Mouse (Mus musculus): ENCODE results near the gene Enox1. TPM values are rescaled to one million over a fixed set of nuclear protein-coding genes. Genes with fewer than 3 reads are reported as not detected.

The Enox1 gene
- polyA plus RNA-seq, 1 experiment from 2014 or later = 0.58 TPM

DNA sequence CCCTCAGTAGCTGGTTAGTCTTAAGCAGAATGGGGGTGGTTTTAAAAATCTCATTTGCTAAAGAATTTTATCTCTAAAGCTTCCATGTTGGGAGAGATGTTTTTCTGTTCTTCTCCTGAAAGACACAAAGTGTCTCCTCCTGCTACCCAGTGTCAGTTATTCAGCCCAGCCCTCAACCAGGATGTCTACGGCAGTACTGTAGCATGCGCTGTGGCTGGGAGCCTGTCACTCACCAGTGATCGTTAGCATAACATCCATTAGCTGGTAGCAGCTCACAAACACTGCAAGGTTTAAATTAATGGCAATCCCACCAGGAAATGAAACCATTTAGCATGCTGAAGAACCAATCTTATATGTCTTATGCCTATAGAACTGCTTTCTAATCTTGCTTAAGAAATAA, 511.5 kb downstream of the Enox1 start:
- H3K27ac ChIP-seq = no peak overlapping the region
- no peak overlapping the region for H3K9ac ChIP-seq
- WGBS (ENCODE audit: insufficient replicate concordance) = 64% methylated on average over 3 of the region's 3 CpGs
- no peak overlapping the region for H3K4me2 ChIP-seq
- H3K9me3 ChIP-seq (replicated peaks) = no peaks in the 10 kb centered on the region
- ATAC-seq = no peak
- H3K4me3 ChIP-seq = no peak overlapping the region
- H3K36me3 ChIP-seq = no peaks in the 10 kb centered on the region
- H3K27me3 ChIP-seq (replicated peaks) = no peaks in the 10 kb centered on the region
- H3K4me1 ChIP-seq = no peaks in the 10 kb centered on the region

DNA sequence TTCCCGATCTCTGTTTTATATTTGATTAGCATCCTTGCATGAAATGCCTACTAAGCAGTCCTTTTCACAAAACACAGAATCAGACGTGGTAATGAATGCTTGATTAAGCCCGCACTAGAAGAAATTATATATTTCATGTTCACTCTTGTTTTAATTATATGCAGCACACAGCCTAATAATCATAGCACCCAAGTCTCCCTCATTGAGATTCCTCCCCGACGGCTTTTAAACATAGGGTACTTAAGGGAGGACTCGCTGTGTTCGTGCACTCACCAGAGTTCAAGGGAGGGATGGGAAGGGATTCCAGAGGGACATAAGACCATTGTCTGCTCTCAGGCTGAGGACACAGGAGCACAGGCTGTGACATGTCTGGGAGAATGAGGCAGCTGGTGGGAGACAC, 512.9 kb downstream of the Enox1 start:
- H3K4me3 ChIP-seq = no peak overlapping the region
- no peaks in the 10 kb centered on the region for H3K27me3 ChIP-seq (replicated peaks)
- H3K9ac ChIP-seq = no peak overlapping the region
- H3K36me3 ChIP-seq = no peaks in the 10 kb centered on the region
- H3K27ac ChIP-seq = no peak overlapping the region
- no peaks in the 10 kb centered on the region for H3K9me3 ChIP-seq (replicated peaks)
- H3K4me1 ChIP-seq = no peaks in the 10 kb centered on the region
- H3K4me2 ChIP-seq = no peak overlapping the region
- 74% methylated on average over 7 of the region's 7 CpGs for WGBS (ENCODE audit: insufficient replicate concordance)
- ATAC-seq = no peak

DNA sequence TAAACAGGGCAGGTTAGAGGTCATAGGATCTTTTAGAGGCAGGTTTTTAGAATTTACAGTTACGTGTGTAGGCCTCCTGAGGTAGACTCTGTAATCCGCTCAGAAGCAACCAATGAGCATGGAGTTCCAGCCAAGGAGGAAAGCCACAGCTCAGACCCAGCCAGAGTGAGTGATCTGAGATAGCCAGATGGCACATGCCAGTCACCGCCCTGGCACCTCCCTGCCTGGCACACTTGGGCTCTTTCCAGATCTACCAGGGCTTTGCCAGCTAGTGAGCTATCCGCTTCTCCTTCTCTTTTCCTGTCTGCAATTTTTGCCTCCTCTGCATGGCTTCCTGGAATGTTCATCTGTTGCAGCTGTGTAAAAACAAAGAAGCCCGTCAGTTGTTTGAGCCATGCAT, 514.4 kb downstream of the Enox1 start:
- 64% methylated on average over 5 of the region's 5 CpGs for WGBS (ENCODE audit: insufficient replicate concordance)
- no peak for ATAC-seq
- Histone ChIP-seq H3K27ac (no peak overlapping the region), H3K9ac (no peak overlapping the region), H3K27me3 (replicated peaks) (no peaks in the 10 kb centered on the region), H3K36me3 (no peaks in the 10 kb centered on the region), H3K4me2 (no peak overlapping the region), H3K9me3 (replicated peaks) (no peaks in the 10 kb centered on the region), H3K4me1 (no peaks in the 10 kb centered on the region), H3K4me3 (no peak overlapping the region)

DNA sequence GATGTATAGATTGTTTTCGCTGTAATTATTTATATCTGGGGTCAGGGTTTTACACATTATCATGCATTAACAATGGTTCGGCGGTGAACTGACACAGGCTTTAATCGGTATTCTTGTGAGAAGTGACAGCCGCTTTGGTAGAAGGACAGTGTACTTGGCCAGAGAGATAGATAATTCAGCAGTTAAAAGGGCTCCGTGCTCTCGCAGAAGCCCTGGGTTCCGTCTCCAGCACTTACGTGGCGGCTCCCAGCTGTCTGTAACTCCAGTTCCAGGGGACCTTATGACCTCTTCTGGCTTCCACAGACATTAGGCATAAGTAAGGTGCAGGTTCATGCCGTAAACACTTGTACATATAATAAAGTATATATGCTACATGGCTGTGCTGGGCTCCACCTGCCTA, 515.4 kb downstream of the Enox1 start:
- Histone ChIP-seq H3K4me2 (no peak overlapping the region), H3K4me1 (no peaks in the 10 kb centered on the region), H3K9me3 (replicated peaks) (no peaks in the 10 kb centered on the region), H3K9ac (no peak overlapping the region), H3K4me3 (no peak overlapping the region), H3K36me3 (no peaks in the 10 kb centered on the region), H3K27me3 (replicated peaks) (no peaks in the 10 kb centered on the region), H3K27ac (no peak overlapping the region)
- no peak for ATAC-seq
- whole genome bisulfite sequencing (ENCODE audit: insufficient replicate concordance) = 75% methylated on average over 11 of the region's 11 CpGs

DNA sequence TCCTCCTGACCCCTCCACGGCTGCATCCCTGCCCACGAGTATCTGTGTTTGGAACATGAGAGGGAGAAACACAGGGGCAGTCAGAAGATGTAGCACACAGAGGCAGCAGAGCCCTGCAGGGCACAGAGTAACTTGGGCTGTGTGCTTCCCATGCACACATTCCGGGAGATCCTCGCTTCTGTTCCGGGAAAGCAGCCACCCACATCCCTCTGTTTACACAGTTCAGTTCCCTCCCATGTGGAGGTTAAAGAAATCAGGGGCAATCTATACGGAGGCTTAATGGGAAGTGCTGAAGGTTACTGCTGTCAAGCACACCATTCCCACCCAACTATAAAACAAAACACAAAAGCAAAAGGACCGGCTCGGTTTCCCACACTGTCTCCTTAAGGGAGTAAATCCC, 516.6 kb downstream of the Enox1 start:
- H3K4me1 ChIP-seq = no peaks in the 10 kb centered on the region
- no peak for ATAC-seq

DNA sequence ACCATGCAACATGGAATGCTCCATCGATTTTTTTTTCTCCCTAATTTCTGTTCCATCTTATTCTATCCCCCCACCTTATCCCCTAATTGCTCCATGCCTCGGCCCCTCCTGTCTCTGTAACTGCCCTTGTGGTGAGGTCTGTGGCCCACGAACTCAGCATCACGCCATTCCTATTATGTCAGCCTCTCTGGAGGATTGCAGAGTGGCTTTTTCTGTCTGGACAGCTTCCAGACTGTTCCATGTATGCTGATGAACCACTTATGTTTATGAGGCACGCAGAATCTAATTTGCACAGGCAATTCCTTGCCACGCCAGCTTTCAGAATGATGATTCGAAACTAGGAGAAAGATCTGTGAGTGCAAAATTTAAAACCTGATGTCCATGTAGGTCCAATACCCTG, 521.4 kb downstream of the Enox1 start:
- no peak for ATAC-seq
- WGBS (ENCODE audit: insufficient replicate concordance) = 69% methylated on average over 7 of the region's 7 CpGs
- Histone ChIP-seq H3K9me3 (replicated peaks) (no peaks in the 10 kb centered on the region), H3K4me2 (no peak overlapping the region), H3K27me3 (replicated peaks) (no peaks in the 10 kb centered on the region), H3K27ac (no peak overlapping the region), H3K4me3 (no peak overlapping the region), H3K36me3 (no peaks in the 10 kb centered on the region), H3K9ac (no peak overlapping the region), H3K4me1 (no peaks in the 10 kb centered on the region)

More for the DNA sequence above, 516.6 kb downstream of the Enox1 start:
- H3K27me3 ChIP-seq (replicated peaks) = no peaks in the 10 kb centered on the region
- no peak overlapping the region for H3K9ac ChIP-seq
- no peaks in the 10 kb centered on the region for H3K9me3 ChIP-seq (replicated peaks)
- H3K4me2 ChIP-seq = no peak overlapping the region
- no peak overlapping the region for H3K4me3 ChIP-seq
- no peak overlapping the region for H3K27ac ChIP-seq
- 51% methylated on average over 8 of the region's 8 CpGs for WGBS (ENCODE audit: insufficient replicate concordance)
- no peaks in the 10 kb centered on the region for H3K36me3 ChIP-seq

DNA sequence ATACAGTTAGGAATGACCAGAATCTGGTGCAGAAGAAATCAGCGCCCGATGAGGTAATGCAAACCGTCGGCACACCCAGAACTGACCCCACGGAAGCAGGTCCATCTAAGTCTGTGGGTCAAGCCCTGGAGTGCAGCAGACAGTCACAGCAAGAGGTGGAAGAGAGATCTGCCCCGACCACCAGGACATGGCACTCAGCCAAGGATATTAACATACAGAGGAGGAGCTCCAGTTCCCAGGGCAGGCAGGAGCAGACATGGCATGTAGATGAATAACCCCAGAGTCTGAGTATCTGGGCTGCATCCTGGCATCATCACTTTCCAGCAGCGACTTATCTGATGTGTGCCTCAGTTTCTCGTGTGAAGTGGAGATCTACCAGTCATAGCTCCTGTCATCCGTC, 523.3 kb downstream of the Enox1 start:
- Histone ChIP-seq H3K4me3 (no peak overlapping the region), H3K4me2 (no peak overlapping the region), H3K36me3 (no peaks in the 10 kb centered on the region), H3K9ac (no peak overlapping the region), H3K4me1 (no peaks in the 10 kb centered on the region), H3K27ac (no peak overlapping the region), H3K9me3 (replicated peaks) (no peaks in the 10 kb centered on the region), H3K27me3 (replicated peaks) (no peaks in the 10 kb centered on the region)
- WGBS (ENCODE audit: insufficient replicate concordance) = 72% methylated on average over 9 of the region's 9 CpGs
- no peak for ATAC-seq

DNA sequence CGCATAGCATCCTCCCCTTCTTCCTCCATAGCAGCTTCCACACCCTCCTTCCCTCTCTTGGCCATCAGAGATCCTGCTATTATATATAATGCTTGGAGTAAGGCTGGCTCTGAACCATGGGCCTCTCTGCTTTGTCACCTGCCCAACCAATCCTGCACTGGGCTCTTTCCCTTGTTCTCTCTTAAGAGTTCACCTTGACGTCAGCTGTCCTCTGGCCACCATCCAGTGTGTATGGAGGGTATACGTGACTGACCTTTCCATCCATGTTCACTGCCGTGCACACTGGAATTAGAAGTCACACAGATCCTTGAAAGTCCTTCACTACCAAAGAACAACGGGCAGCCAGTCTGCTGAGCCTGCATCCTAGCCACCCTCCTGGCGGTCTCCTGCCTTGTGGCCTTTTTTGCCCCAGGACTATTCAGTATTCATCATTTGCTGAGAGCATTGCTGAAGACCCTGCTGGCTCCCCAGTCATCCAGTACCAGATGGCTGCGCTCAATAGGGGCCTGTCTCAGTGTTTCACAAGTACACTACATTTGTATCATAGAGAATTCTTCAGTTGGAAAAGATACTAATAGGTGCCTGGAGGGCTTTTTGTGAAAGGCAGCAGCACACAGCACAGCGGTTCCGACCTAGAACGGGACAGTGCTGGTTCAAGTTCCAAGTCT, 526.5 kb downstream of the Enox1 start:
- Histone ChIP-seq H3K4me1 (no peaks in the 10 kb centered on the region), H3K4me3 (no peak overlapping the region), H3K4me2 (no peak overlapping the region), H3K9ac (no peak overlapping the region), H3K27ac (no peak overlapping the region), H3K36me3 (no peaks in the 10 kb centered on the region), H3K27me3 (replicated peaks) (no peaks in the 10 kb centered on the region), H3K9me3 (replicated peaks) (no peaks in the 10 kb centered on the region)
- WGBS (ENCODE audit: insufficient replicate concordance) = 66% methylated on average over 10 of the region's 10 CpGs
- ATAC-seq = no peak

DNA sequence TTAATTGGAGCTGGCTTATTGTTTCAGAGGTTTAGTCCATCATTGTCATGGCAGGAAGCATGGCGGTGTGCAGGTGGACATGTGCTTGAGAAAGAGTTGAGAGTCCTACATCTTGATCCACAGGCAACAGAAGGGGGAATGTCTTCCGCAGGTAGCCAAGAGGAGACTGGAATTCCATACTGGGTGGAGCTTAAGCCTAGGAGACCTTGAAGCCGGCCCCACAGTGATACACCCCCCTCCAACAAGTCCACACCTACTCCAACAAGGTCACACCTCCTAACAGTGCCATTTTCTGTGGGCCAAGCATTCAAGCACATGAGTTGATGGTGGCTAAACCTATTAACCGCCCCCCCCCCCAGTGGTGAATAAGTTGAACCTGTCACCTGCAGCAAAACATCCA, 533.3 kb downstream of the Enox1 start:
- no peak for ATAC-seq
- 70% methylated on average over 4 of the region's 4 CpGs for WGBS (ENCODE audit: insufficient replicate concordance)
- Histone ChIP-seq H3K27ac (no peak overlapping the region), H3K4me1 (no peaks in the 10 kb centered on the region), H3K9me3 (replicated peaks) (no peaks in the 10 kb centered on the region), H3K4me2 (no peak overlapping the region), H3K9ac (no peak overlapping the region), H3K4me3 (no peak overlapping the region), H3K27me3 (replicated peaks) (no peaks in the 10 kb centered on the region), H3K36me3 (no peaks in the 10 kb centered on the region)

DNA sequence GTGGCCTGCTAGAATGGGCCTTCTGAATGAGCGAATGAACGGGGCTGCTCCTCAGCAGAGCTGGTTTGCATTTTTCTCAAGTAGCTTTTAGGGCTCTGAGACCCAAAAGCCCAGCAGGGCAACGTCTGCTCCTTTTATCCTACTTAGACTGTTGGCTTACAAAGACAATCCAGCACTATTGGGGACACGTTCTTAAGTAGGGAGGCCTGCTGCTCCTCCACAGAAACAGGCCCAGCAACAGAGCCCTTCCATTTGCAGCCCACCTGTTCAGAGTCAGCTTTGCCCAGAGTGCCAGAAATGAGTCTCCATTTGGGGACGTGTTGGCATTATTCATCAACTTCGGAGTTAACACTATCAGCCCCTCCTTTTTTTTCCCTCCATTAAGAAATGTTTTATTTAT, 548.4 kb downstream of the Enox1 start:
- no peak overlapping the region for H3K4me3 ChIP-seq
- WGBS (ENCODE audit: insufficient replicate concordance) = 61% methylated on average over 6 of the region's 6 CpGs
- no peak overlapping the region for H3K27ac ChIP-seq
- no peak overlapping the region for H3K4me2 ChIP-seq
- no peaks in the 10 kb centered on the region for H3K36me3 ChIP-seq
- H3K9me3 ChIP-seq (replicated peaks) = no peaks in the 10 kb centered on the region
- ATAC-seq = no peak
- no peaks in the 10 kb centered on the region for H3K4me1 ChIP-seq
- no peak overlapping the region for H3K9ac ChIP-seq
- H3K27me3 ChIP-seq (replicated peaks) = no peaks in the 10 kb centered on the region

DNA sequence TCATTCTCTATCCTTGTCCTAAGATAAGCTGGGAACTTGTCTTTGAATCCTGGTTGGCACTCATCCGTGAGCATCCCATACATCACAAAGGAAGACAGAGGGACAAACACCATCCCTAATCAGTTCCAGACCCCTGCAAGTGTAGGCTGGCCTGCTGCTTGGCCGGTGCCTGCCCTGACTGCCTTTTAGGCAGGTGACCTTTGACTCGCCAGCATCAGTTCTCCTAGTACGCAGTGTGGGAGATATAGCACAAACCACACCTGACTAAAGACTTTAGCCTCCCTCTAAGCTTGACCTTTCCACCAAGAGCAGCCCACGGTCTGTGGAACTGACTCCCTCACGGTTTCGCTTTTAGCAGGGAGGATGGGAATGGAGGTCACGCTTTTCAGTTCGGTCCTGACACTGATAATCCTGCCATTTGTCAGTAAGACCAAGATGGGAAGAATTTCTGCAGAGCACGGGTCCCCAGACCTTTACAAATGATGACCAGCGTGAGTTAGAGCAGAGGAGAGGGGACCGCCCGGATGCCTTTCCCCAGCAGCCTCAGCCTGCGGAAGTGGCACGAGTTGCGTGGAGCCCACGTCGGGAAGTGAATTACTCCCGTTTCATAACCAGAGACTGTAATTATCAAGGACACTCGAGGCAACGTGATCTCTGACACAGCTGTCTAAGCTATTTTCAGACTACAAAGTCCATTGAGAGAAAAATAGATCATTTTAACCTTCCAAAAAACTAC, 550.1 kb downstream of the Enox1 start:
- H3K4me3 ChIP-seq = no peak overlapping the region
- H3K4me2 ChIP-seq = no peak overlapping the region
- no peaks in the 10 kb centered on the region for H3K9me3 ChIP-seq (replicated peaks)
- H3K36me3 ChIP-seq = no peaks in the 10 kb centered on the region
- no peak for ATAC-seq
- WGBS (ENCODE audit: insufficient replicate concordance) = 67% methylated on average over 21 of the region's 21 CpGs
- H3K9ac ChIP-seq = no peak overlapping the region
- no peaks in the 10 kb centered on the region for H3K27me3 ChIP-seq (replicated peaks)
- no peaks in the 10 kb centered on the region for H3K4me1 ChIP-seq
- H3K27ac ChIP-seq = no peak overlapping the region

DNA sequence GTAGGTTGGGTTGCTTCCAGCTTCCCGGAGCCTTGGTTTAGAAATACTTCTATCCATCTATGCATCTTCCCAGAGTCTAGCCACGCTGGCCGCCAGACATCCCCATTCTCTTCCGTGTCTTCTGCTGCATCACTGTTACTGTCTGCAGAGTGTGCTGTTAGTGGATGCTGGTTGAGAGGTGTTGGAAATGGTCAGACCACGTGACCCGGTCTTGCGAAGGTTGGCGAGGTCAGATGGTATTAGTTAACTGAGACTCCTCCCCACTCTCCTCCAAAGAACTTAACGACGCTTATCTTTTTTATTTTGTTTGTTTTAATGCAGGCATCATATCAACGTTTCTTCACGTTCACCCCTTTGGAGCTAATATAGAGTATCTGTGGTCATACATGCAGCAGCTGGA, 550.7 kb downstream of the Enox1 start:
- Histone ChIP-seq H3K9me3 (replicated peaks) (no peaks in the 10 kb centered on the region), H3K27me3 (replicated peaks) (no peaks in the 10 kb centered on the region)
- 78% methylated on average over 12 of the region's 12 CpGs for WGBS (ENCODE audit: insufficient replicate concordance)

More for the DNA sequence above, 550.7 kb downstream of the Enox1 start:
- Histone ChIP-seq H3K9ac (no peak overlapping the region), H3K27ac (no peak overlapping the region), H3K4me1 (no peaks in the 10 kb centered on the region), H3K4me2 (no peak overlapping the region), H3K36me3 (no peaks in the 10 kb centered on the region), H3K4me3 (no peak overlapping the region)
- no peak for ATAC-seq

All from liver, embryonic 12.5 days (tissue).